Mouse (Mus musculus) CD4-positive, CD25-positive, alpha-beta regulatory T cell, adult 2 months (primary cell): Measurements from ENCODE around the gene Hyal2.

Experiments
- DNase-seq: peaks from one replicate; pipeline ENCODE4 v3.0.0-alpha.2; 2012; ENCODE audit warnings: low read depth, low spot score

Gene Hyal2

DNA sequence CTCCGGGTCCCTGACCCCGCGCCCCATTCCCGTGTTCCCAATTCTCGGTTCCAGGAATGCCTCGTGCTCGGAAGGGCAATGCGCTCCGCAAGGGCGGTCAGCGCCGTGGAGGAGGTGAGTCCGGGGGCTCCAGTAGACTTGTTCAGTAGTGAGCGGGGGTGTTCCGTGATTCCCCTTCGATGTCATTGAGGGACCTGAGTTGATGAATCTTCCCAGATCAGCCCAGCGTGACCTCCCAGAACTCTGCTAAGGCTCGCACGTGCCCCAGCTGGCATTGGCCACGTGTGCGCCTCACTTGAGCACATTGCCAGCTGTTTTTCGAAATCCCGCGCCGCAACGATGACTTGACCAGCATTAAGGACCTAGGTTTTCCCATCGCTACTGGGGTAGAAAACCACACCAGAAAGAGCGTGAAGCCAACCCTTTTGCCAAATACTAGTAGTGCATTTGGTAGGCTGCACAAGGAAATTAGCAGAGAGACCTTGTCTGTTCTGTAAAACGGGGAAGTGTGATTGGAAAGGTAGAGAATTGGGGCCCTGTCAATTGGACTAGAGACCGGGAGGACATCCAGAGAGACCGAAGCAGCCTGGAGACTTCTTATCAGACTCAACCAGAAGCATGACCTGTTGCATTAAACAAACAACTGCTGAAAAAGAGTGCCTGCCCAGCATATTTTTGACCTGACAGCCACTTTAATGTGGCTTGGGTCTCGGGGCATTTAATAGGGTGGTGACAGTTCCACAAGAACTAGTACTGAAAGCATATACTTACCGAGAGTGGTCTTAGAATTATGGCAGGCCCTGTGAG is 20.3 kb downstream of the Hyal2 start:
- DNase-seq: no peak

DNA sequence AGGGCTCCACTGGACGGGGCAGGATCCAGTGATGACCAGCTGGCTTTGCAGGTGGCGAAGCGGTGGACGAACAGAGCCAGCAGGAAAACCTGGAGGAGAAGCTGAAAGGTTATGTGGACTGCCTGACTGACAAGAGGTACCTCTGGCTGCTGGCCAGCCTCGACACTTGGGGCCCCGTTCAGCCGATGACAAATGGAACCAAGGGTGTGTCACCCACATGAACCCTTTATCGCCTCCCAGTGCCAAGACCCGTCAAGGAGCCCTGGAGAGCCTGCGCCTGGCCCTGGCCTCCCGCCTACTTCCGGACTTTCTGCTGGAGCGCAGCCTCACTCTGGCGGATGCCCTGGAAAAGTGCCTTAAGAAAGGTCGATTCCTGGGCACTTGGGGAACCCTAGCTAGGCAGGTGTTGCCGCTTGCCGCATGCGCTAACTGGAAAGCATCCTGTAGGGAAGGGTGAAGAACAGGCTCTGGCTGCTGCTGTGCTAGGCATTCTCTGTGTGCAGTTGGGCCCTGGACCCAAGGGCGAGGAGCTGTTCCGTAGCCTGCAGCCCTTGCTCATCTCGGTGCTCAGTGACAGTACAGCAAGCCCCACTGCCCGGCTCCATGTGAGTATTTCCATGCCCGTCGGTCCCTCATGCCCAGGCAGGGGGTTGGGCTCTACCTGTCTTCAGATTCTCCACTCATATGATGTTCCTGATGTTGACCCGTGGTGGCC is 22.5 kb downstream of the Hyal2 start:
- DNase-seq: no peak

DNA sequence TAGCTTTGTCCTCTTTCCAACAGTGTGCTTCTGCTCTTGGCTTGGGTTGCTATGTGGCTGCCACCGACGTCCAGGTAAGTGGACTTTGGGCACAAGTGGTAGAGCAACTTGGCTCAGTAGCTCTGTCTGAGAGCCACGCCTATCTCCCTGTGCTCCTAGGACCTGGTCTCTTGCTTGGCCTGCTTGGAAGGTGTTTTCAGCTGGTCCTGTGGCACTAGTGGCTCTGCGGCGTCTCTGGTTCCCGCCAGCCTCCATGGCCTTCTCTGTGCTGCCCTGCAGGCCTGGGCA is 23.0 kb downstream of the Hyal2 start:
- no peak for DNase-seq

DNA sequence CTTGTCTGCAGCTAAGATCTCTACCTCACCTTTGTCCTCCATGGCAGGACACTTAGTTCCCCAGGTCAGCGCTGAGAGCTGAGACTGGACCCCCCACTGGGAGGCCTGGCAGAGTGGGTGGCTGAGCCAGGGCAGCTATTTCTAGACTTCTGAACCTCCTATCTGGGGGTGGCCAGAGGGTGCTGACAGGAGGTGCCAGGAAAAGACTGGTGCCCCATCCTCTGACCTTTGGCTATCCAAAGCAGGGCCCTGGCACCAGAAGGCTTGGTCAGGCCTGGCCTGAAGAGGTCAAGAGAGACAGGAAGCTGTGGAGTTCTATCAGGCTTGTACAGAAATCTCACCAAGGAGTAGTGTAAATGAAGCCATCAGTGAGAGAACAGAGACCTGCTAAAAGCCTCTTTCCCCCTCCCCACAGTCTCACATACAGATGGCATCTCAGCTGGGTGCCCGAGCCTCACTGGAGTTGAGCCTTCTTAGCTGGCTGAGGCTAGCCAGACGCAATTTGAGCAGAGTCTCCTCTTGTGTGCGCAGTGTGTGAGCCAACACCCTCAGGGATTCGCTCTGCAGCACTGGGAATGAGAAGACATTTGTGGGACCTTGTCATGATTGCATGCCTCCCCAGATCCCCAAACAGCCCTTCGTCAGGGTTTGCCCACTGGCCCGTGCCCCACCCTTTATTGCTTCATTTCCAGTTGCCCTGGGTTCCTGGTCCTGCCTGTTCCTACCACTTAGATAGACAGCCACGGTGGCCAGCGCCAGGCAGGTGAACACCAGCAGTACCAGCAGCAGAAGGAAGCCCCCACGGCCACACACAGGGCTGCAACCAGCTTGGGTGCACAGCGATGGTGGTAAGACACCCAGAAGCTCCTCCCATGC is 25.6 kb downstream of the Hyal2 start:
- DNase-seq: no peak

DNA sequence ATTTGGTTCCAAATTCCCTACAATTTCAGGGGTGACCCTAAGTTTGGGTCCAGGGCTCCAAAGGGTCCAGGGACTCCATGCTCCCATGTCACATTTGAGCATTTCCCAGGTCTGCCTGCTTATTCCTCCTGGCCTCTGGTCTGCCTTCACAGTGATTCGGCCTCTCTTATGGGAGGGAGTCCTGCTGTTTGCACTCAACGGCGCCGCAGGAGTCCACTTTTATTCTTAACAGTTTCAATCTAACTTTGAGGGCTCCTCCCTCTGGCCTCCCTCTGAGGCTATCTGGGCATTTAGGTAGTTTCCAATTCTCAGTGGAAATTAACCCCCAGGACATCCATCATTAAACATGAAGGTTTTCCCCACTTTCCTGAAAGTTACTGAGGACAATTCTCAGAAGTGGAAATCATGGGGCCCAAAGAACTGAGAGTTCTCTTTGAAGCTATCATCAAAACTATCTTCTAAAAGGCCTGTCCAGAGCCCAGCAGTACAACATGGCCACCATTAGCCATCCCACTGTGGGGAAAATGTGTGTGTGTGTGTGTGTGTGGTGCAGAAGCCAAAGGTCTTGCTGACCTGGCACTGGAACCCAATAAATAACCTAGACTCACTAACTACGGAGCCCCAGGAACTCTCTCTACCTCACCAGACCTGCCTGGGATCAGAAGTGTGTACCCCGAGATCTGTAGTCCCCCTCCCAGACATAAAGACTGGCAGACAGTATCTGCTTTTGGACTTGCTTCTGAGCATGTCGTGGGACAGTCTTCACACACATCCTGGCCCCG is 26.7 kb downstream of the Hyal2 start:
- DNase-seq: no peak

DNA sequence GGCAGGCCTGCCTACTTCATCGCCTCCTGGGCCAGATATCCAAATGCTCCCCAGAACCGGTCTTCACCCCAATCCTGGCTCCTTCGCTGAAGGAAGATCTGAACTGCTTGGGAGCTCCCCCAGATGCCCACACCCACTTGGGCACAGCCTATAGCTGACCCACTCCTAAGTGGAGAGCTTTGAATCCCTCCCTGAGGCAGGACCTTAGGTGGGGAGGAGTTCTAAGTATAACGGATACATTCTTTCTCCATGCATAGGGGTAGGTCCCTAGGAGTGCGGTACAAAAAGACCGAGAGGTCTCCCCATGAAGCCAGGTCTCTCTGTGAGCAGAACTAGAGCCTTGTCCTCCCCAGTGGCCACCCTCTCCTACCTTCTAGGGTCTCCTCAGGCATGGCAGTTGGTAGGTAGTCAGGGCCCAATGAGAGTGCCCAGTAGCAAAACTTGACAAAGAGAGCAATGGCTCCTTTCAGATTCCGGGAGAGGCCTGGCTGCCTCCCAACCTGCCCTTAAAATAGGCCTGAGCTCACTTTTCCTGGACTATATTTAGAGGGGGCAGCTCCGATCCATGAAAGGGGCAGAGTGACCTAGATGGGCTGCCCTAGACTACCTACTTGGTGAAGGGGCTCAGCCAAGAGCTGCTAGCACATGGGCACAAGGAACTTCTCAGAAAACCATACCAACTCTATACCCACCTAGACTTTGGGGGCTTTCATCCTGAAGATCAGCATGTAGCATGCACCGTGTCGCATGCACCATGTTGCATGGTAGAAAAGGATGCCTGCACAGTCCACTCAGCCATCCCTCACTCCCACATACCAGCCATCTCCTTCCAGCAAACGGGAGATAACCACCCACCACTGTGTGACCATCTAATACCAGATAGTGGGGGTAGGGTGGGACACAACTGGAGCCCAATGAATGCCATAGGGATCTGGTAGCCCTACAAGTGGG is 29.1 kb downstream of the Hyal2 start:
- DNase-seq: no peak

DNA sequence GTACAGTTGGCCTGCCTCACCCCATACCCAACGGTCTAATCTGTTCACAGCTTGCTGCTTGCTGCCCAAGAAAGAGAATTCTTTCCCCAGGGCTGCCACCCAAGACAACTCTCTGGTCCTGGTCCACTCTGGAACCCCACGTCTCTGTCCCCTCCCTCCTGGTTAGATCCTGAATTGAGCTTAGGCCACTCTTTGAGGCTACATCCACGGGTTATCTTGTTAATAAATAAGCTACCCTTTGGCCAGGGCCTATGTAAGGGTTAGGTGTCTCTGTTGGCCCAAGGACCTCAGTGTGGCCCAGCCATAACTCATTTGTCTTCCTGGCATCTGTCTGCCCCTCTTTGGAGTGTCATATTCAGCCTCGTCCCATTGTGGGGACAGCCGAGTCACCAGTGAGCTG is 30.6 kb downstream of the Hyal2 start:
- no peak for DNase-seq

DNA sequence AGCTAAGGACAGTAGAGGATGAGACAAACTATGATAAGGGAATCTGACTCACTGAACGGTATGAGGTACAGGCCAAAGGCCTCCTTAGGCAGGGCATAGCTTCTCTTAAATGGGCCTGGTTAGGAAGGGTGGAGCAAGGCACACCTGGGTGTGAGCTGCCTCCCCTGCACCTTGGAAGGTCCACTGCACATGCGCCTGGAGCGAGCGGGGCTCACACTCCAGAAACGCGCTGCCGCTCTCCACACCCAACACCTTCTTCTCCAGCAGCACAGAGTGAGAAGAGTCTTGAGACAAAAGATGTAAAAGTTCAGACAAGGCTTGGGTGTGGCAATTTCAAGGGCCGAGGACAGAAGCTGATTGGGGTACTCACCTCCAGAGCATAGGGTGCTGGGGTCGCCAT is 31.7 kb downstream of the Hyal2 start:
- DNase-seq: no peak

DNA sequence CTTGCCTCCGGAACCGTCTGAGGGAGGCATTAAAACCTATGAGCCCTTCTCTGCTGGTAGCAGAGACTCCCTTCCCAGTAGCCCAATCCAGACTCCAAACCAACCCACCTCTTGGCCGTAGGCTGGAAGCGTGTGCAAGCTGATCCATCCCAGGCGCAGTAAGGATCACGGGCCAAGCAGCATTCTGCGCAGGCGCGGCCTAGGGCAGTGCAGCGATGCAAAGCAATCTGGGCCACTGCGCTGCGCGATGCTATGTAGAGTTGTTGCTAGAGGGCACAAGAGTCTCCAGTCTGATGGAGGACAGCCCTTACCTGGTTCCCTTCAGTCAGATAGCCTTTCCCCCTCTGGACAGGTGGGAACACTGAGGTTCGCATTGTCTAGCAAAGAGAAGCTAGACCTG is 32.1 kb downstream of the Hyal2 start:
- DNase-seq: no peak

DNA sequence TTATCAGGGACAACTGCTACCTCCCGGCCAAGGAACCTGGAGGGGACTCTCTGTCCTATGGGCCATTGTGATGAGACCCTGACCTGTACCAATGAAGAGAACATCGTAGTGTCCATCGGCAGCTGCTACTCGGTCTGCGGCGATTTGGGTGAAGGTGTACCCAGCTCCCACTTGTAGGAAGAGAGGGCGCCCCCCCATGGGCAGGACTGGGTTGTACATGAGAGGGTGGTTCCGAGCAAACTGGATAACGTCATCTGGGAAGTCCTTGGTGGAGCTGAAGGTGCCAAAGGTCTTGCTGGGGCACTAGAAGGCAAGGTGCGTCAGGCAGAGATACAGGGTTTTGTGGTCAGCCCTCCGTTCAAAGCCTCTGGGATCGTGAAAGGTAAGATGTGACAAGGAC is 33.0 kb downstream of the Hyal2 start:
- DNase-seq: peak; percentile 50

DNA sequence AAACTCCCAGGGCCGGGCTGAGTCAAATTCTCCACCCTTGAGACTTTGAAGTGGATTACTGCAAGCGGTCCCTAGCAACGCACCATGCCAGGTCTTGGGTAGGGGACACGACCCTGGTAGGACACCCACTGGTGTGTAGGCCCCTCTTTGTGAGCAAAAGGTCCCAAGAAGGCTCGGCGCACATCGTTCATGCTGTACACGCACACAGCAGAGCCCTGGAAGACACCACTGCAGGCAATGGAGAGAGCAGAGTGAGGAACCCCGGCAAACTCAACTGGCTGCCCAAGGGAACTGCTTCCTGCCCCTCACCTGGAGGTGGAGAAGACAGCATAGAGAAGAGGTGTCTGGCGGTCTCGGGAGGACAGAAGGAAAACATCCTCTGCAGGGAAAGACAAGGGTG is 33.5 kb downstream of the Hyal2 start:
- no peak for DNase-seq

DNA sequence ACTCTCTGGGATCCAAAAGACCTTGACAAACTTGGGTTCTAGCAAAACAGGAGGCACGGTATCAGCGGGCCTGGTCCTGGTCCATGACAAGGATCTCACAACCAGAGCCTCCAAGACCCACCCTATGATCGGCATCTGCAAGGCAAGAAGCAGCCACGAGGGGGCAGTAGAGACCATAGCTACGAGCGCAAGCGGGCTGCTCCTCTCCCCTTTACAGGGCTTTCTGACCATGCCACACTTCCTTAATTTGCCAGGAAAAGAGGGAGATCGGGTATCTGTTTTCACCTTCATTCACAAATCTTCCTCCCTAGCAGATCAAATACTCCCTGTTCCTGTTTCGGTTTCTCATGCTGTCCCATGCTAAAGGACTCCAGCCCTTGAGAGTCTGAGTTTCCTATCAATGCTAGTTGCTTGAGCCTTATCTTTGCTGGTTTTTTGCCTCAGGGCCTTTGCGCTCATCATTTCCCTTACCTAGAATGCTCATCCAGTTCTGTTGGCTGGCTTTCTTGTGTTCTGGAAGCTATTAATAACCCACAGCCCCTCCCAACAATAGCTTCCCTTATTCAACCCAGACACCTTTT is 34.4 kb downstream of the Hyal2 start:
- DNase-seq: peak; percentile 92

DNA sequence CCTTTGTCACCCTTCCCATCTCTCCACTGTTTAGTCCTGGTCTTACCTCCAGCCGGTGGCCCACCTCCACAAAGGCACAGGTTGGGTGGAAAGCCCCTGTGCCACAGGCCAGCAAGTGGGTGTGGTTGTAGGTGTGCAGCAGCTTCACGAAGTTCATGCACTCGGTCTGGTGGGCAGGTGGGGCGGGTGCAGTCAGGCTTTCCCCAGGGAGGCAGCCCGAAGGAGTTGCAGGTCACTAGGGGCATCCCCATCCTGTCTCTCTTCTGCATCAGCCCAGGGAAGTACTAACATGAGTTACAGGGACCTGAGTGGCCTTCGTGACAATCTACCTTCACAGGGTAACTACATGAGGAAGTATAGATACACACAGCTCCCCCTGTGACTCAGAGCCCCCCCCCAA is 35.5 kb downstream of the Hyal2 start:
- DNase-seq: no peak

DNA sequence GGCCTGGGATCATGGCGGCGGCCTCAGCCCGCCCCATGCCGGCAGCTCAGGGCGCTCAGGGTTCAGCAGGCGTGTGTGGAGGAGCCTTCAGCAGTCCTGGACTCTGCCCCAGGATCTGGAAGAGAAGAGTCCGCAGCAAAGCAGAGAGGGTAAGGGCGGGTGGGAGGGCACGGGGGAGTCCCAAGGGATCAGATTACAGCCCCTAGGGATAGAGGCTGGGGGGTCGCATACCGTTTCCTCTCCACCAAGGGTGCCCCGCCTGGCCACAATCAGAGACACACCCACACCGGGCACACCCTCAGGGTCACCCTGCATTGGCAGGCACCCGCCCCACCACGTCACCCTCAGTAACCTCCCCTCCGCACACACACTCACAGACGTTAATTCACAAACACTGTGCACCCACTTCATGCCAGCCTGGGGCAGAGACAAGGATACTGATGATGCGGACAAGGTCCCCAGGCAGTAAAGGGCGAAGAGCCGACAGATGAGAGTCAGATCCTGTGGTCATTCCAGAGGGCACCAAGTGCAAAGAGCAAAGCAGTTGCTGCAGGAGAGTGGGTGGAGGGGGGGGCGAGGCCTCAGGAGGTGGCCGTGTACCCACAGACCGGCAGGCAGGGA is 37.4 kb downstream of the Hyal2 start:
- DNase-seq: no peak

DNA sequence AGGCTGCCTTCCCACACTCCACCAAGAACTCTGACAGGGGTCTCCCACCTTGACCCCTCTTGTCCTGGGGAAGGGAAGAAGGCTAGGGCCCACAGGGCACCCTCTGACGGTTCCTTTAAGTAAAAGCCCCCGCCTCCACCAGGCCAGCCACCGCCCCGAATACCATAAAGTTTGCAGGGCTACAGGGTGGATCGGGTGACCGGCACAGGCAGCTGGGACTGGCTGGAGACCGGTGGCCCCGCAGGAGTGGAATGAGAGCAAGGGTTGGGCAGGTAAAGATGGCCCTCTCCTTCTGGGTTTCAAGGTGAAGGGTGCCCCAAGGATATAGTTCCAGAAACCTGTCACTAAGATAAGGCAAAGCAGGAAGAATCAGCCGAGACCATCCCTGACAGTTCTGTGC is 38.8 kb downstream of the Hyal2 start:
- no peak for DNase-seq

DNA sequence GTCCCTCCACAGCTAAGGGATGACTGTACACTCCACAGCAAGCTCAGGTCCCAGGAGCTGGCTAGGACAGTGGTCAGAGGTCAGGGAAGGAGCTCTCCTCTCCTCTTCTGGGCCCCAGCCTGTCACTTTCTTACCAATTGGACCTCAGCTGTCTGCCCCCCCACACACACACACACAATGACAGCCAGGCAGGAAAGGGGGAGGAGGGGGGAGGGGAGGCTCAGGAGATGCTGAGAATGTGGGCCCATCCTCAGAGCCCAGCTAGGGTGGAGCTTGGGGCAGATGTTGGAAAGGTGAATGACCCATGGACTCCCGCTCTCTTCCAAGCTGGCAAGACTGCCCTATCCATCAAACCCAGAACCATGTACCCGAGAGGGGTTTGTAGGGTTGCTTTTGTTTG is 39.3 kb downstream of the Hyal2 start:
- DNase-seq: no peak

DNA sequence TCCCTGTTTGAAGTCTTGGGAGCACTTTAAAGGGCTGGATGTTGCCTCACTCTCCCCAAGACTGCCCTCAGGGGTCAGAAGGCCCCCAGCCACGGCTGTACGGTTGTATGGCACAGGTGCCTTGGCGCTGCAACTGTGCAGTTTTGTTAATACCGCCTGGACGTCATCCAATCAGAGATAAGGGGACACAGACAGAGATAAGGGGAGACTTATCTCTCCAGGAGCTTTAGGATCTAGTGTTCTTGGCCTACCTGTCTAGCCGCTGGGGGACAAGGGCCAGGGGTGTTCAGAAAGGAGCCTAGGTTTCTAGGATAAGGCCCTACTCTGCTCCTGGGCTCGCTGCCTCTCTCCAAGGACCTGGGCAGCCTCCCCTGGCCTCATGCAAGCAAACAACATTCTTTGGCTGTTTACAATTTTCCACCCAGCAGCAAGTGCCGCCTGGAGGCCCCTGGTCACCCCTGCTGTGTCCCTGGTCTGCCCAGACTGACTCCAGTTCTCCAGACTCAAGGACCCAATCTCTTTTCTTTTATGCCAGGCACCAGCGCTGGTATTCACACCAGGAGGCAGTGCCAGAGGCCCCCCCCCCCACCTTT is 40.0 kb downstream of the Hyal2 start:
- no peak for DNase-seq

DNA sequence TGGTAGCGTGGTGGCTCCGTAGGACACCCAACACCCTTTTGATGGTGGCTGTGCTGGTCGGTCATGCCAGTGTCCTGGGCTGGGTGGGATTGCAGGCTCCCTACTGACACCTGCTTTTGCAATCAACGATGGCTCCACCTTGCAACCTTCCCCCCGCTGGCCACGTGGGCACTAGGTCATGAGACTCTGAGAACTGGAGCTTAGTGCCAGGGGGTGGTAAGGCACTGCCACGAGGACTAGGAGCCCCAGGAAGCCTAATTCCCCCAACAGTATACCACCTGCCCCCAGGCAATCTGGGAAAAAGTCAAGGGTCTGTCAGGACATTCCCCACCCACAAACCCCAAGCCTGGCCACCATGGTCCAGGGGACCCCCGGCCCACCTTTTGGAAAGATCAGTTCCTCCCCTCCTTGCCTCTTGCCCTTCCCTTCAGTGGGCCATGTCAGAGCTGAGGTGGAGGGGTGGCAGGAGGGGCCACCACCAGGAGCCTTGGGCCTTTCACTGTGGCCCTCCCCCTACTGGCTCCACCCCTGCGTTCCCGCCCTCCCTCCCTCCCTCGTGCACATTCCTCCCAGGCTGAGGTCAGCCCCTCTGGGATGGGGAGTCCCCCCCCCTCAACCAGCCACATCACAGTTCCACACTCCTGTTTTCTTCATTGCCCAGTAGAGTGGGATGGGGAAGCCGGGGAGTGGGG is 41.1 kb downstream of the Hyal2 start, which contains the start of gene Sema3b:
Gene Sema3b, minus strand, starts transcription at position 489 of the 692 bp plus-strand sequence.
- no peak for DNase-seq

DNA sequence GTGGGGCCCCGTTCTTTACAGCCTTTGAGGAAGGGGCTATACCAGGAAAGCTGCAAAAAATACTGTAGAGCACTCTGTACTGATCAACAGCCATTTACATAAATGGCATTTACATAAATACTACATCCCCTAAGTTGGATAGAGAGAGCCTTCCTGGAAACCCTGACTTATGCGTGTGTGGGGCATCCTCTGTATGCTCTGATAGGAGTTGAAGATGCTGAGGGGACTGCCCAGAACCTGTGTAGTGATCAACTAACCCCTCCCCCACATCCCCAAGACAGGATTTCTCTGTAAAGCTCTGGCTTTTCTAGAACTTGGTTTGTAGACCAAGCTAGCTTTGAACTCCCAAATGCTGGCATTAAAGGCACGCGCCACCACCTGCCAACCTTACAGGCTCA is 41.7 kb downstream of the Hyal2 start:
- no peak for DNase-seq
